Mouse (Mus musculus) liver, adult 2 months (tissue): ENCODE measurements around the gene Sidt1.

Experiments
- CTCF ChIP-seq: fragments of 200-500 bp; IDR thresholded peaks from 2 replicates; pipeline ENCODE4 v1.5.1; 2011; ENCODE audit warnings: low read depth, low read length, control low read depth
- POLR2A ChIP-seq: fragments of 200-500 bp; IDR thresholded peaks from 2 replicates; pipeline ENCODE4 v1.6.1; 2011; ENCODE audit warnings: low read length, control low read depth; ENCODE audit not compliant: insufficient read depth; ENCODE audit errors: extremely low read depth

GRCm38 (mm10) chr16:44331671-44331994, 1.4 kb downstream of the Sidt1 start:
- no peak for TF ChIP-seq POLR2A
- no peak for TF ChIP-seq CTCF
